Mouse (Mus musculus): ENCODE measurements around the gene Efs. TPM values are rescaled to one million over a fixed set of nuclear protein-coding genes. Genes with fewer than 3 reads are reported as not detected.

Gene Efs
- polyA plus RNA-seq, 1 experiment: 1.7 TPM

DNA sequence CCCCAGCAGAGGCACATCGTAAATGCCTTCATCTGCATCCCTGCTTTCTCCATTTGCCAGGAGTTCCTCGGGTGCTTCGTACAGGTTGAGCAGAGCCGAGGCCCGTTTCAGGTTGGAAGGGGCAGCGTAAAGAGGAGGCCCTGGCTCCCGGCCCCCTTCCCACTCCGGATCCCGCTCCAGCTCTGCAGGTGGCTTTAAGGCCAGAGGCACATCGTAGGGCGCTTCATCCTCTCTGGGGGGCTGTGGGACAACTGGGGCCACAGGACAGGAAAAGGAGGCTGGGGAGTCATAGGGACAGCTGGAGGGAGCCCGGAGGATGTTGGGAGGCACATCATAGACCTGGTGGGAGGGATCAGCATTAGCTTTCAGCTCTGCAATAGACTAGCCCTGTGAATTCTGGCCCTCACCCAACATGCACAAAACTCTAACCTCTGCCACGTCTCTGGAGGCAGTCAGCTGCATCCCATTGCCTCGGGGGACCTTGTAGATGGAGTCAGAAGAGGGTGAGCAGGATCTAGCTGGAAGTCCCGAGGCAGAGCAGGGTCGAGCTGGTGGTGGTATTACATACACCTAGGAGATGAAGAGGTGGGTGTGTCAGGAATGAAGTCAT is 5.7 kb downstream of the Efs start:
- WGBS: 82% methylated on average over 16 of the region's 16 CpGs
- Histone ChIP-seq H3K4me1 (ENCODE audit: control insufficient read depth, insufficient read depth, low read length) (no peaks in the 10 kb centered on the region), H3K27ac (ENCODE audit: control insufficient read depth, insufficient read depth, low read depth, low read length, poor library complexity) (no peak overlapping the region; the same call in 1 of the 2 replicates)

DNA sequence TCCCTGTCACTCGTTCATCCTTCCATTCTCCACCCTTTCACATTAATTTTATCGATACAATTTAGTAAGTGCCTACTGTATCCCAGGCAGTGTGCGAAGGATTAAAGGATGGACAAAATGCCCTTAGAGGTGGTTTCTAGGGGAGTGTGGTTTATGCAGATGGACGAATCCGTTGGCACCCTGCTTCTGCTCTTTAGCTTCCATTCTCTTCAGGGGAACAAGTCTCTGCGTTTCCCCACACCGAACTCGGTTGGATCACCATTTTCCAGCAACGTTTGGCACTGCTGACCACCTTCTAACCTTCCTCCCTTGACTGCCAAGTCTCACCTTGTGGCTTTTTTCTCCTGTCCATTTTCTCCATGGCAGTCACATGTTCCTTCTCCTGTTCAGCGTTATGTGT is 12.6 kb downstream of the Efs start:
- no peak overlapping the region for H3K27ac ChIP-seq (ENCODE audit: control insufficient read depth, insufficient read depth, low read depth, low read length, poor library complexity)
- no peak overlapping the region for H3K4me3 ChIP-seq (replicated peaks; ENCODE audit: control insufficient read depth, low read depth, low read length)
- TF ChIP-seq POLR2A (IDR thresholded peaks at IDR 0.05; ENCODE audit: borderline replicate concordance, control insufficient read depth, low read depth, low read length) (no peak), CTCF (IDR thresholded peaks at IDR 0.05; ENCODE audit: control insufficient read depth, insufficient read depth, low read length) (no peak)
- H3K4me1 ChIP-seq (ENCODE audit: control insufficient read depth, insufficient read depth, low read length): no peaks in the 10 kb centered on the region
- 19% methylated on average over 10 of the region's 10 CpGs for WGBS

More for the DNA sequence above, 5.7 kb downstream of the Efs start:
- TF ChIP-seq CTCF (IDR thresholded peaks at IDR 0.05; ENCODE audit: control insufficient read depth, insufficient read depth, low read length) (no peak), POLR2A (IDR thresholded peaks at IDR 0.05; ENCODE audit: borderline replicate concordance, control insufficient read depth, low read depth, low read length) (no peak)
- no peak overlapping the region for H3K4me3 ChIP-seq (replicated peaks; ENCODE audit: control insufficient read depth, low read depth, low read length)

DNA sequence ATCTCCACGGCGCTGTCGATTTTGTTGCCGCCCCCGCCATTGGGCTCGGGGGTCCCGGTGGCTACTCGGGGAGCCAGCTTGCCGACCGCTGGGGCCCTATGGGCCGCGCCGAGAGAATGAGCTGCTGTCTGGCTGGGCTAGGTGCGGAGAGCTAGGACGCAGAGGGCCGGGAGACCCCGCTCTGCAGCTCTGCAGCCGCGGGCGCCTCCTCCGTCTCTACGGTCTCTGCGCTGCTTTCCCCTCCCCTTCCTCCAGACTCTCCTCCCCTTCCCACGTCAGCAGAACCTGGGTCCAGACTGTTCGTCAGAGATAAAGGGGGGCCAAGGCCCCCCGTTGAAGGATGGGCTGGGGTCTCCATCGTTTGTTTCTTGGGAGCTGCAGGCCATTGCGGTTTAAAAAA is 13.0 kb downstream of the Efs start, which contains the start of gene Slc22a17:
Gene Slc22a17, minus strand, starts transcription at position 247 of the 400 bp plus-strand sequence.
- no peaks in the 10 kb centered on the region for H3K4me1 ChIP-seq (ENCODE audit: control insufficient read depth, insufficient read depth, low read length)
- under 1% methylated on average over 28 of the region's 28 CpGs for WGBS
- no peak for TF ChIP-seq CTCF (IDR thresholded peaks at IDR 0.05; ENCODE audit: control insufficient read depth, insufficient read depth, low read length)
- TF ChIP-seq POLR2A (IDR thresholded peaks at IDR 0.05; ENCODE audit: borderline replicate concordance, control insufficient read depth, low read depth, low read length): peak; percentile 36; the same call in 1 of the 2 replicates
- no peak within 1 kb of the TSS for H3K4me3 ChIP-seq (replicated peaks; ENCODE audit: control insufficient read depth, low read depth, low read length)
- no peak within 1 kb of the TSS for H3K27ac ChIP-seq (ENCODE audit: control insufficient read depth, insufficient read depth, low read depth, low read length, poor library complexity)

DNA sequence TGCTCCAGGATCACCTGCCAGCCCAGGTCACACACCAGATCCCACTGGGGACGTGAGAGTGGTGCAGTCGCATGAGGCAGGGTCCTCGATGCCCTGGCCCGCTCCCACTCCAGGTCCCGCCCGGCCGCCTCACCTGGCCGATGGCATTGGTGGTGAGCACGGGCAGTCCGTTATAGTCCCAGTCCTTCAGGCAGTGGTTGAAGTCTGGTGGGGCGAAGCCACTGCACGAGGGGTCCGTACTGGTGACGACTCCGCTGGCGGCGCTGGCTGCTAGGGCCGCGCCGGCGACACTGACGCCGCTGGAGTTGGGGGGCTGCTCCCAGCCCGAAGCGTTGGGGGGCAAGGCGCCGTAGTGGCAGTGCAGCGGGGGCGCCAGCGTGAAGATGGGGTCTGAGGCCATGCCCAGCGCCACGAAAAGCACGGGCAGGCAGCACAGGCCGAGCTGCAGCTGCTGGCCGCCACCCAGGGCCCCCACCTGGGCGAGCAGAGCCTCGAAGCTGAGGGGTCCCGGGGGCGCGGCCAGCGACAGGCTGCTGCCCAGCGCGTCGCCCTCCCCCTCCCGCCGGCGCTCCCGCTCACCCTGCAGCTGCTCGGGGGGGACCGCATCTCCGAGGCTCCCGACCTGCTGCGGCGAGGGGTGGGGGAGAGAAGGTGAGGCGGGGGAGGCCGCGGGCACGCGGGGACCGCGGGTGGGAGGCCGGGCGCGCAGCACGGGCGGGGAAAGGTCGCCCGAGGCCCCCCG is 13.6 kb downstream of the Efs start:
- WGBS: 10% methylated on average over 67 of the region's 69 CpGs
- TF ChIP-seq POLR2A (IDR thresholded peaks at IDR 0.05; ENCODE audit: borderline replicate concordance, control insufficient read depth, low read depth, low read length) (no peak), CTCF (IDR thresholded peaks at IDR 0.05; ENCODE audit: control insufficient read depth, insufficient read depth, low read length) (no peak)
- Histone ChIP-seq H3K4me1 (ENCODE audit: control insufficient read depth, insufficient read depth, low read length) (no peaks in the 10 kb centered on the region), H3K4me3 (replicated peaks; ENCODE audit: control insufficient read depth, low read depth, low read length) (no peak overlapping the region), H3K27ac (ENCODE audit: control insufficient read depth, insufficient read depth, low read depth, low read length, poor library complexity) (no peak overlapping the region)

DNA sequence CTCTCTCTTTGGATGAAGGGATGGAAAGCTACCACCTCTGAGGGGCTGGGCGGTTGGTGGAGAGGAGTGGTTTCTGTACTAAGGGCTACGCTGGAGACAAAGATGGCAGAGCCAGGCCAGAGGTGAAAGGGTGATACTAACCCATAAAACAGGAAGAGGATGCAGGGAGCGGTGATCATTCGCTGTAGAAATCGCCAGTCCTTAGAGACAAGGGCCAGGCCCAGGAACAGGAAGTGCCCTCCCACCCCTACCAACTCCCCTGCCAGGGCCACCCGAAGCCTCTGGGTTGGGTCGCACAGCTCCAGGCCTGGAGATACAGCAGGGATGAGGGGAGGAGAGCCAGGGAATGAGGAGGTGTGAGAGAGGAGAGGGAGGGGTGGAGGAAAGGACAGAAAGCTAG is 17.2 kb downstream of the Efs start:
- H3K4me3 ChIP-seq (replicated peaks; ENCODE audit: control insufficient read depth, low read depth, low read length): no peak overlapping the region
- H3K27ac ChIP-seq (ENCODE audit: control insufficient read depth, insufficient read depth, low read depth, low read length, poor library complexity): no peak overlapping the region
- no peaks in the 10 kb centered on the region for H3K4me1 ChIP-seq (ENCODE audit: control insufficient read depth, insufficient read depth, low read length)
- TF ChIP-seq CTCF (IDR thresholded peaks at IDR 0.05; ENCODE audit: control insufficient read depth, insufficient read depth, low read length) (no peak), POLR2A (IDR thresholded peaks at IDR 0.05; ENCODE audit: borderline replicate concordance, control insufficient read depth, low read depth, low read length) (no peak)
- WGBS: 55% methylated on average over 7 of the region's 7 CpGs

DNA sequence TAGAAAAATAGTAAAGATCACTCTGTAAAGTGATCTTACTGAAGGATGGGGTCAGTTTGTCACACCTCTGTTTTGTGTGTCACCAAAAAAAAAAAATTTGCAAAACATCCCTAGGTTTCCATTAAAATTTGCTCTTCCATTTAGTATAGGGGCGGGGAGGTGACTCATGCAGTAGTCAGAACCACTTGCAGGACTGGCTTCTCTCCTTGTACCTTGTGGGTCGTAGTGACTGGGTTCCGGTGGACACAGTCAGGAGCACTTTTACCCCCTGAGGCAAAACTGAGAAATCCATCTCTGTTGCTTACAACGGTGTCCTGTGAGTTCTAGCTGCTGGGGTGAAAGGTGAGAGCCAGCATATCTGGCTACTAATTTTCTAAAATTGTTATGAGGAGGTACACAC is 22.3 kb downstream of the Efs start:
- H3K4me3 ChIP-seq (replicated peaks; ENCODE audit: control insufficient read depth, low read depth, low read length): no peak overlapping the region

DNA sequence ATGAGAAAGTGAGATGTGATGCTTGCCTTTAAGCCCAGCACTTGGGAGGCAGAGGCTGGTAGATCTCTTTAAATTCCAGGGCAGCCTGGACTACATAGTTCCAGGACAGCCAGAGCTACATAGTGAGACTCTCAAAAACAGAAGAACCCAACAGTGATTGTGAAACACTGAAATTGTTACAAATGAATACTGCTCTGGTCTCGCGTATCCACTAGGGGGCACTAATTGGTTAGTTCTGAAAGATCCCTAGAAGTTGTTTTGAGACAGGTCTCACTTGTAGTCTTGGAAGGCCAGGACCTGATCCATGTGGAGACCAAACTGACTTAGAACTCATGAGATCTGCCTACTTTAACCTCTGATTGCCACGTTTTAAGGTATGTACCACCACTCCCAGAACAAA is 25.5 kb downstream of the Efs start:
- Histone ChIP-seq H3K4me3 (replicated peaks; ENCODE audit: control insufficient read depth, low read depth, low read length) (no peak overlapping the region), H3K4me1 (ENCODE audit: control insufficient read depth, insufficient read depth, low read length) (no peaks in the 10 kb centered on the region; the same call in 1 of the 2 replicates), H3K27ac (ENCODE audit: control insufficient read depth, insufficient read depth, low read depth, low read length, poor library complexity) (no peak overlapping the region)
- TF ChIP-seq POLR2A (IDR thresholded peaks at IDR 0.05; ENCODE audit: borderline replicate concordance, control insufficient read depth, low read depth, low read length) (no peak), CTCF (IDR thresholded peaks at IDR 0.05; ENCODE audit: control insufficient read depth, insufficient read depth, low read length) (peak; percentile 32)
- WGBS: under 1% methylated on average over 3 of the region's 3 CpGs

More for the DNA sequence above, 22.3 kb downstream of the Efs start:
- Histone ChIP-seq H3K4me1 (ENCODE audit: control insufficient read depth, insufficient read depth, low read length) (no peaks in the 10 kb centered on the region; the same call in 1 of the 2 replicates), H3K27ac (ENCODE audit: control insufficient read depth, insufficient read depth, low read depth, low read length, poor library complexity) (no peak overlapping the region)
- no peak for TF ChIP-seq POLR2A (IDR thresholded peaks at IDR 0.05; ENCODE audit: borderline replicate concordance, control insufficient read depth, low read depth, low read length)
- no peak for TF ChIP-seq CTCF (IDR thresholded peaks at IDR 0.05; ENCODE audit: control insufficient read depth, insufficient read depth, low read length)
- WGBS: 85% methylated on average over 4 of the region's 4 CpGs

DNA sequence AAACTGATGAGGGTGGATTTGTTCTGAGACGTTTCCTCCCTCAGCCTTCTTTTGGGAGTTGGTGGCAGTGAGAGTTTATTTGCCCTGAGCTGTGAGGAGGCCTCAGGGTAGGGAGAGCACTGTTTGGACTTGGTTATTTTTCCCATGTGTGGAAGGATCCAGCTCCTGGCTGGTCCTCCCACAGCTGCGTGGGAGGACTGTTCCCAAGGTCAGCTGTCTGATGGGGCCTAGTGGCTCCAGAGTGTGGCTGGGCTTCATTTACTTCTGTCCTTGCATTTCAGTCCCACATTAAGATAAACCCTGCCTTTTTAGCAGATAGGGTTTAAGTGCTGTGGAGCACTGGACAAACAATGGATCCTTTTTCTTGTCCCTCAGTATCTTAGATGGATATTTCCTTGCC is 28.5 kb downstream of the Efs start:
- no peak for TF ChIP-seq CTCF (IDR thresholded peaks at IDR 0.05; ENCODE audit: control insufficient read depth, insufficient read depth, low read length)
- no peak for TF ChIP-seq POLR2A (IDR thresholded peaks at IDR 0.05; ENCODE audit: borderline replicate concordance, control insufficient read depth, low read depth, low read length)
- Histone ChIP-seq H3K27ac (ENCODE audit: control insufficient read depth, insufficient read depth, low read depth, low read length, poor library complexity) (no peak overlapping the region), H3K4me3 (replicated peaks; ENCODE audit: control insufficient read depth, low read depth, low read length) (no peak overlapping the region), H3K4me1 (ENCODE audit: control insufficient read depth, insufficient read depth, low read length) (no peaks in the 10 kb centered on the region; the same call in 1 of the 2 replicates)
- 88% methylated on average over 2 of the region's 2 CpGs for WGBS
